Mouse (Mus musculus): ENCODE data around the gene Gpr161.
A peak's percentile ranks its signal among the peaks of the same experiment; 100 is the strongest.

Gene Gpr161

DNA sequence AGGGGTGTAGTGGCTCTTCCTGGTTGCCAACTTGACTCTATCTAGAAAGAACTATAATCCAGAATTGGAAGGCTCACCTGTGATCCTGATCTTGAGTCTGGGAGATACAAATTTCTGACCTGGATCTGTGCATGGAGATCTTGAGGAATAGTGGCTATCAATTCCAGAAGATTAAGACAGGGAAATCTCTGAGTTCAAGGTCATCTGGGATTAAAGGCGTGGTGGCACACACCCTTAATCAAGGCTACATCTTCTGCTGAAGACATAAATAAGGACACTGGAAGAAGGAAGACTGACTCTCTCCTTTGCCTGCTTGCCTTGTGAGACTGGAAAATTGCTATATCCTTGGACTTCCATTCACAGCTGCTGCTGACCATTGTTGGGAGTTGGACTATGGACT, at the start of gene Gpr161:
Gene Gpr161, plus strand, starts transcription at position 301 of the 400 bp plus-strand sequence.
- no peak for DNase-seq

DNA sequence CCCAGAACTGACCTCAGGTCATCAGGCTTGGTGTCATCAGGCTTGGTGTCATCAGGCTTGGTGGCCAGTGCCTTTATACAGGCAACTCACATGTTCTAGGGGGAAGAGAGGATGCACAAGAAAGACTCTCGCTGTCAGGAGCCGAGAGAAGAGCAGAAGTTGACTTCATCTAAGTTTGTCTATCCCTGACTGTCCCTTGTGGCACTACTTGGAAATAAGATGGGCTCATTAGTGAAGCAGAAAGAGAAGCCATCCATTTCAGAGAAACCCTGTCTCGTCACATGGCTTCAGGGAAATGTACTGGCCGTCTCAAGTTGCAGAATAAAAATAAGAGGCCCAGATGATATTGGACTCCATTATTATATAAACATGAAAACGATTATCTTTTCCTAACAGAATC, 49.0 kb upstream of the Gpr161 start:
- no peak for DNase-seq

DNA sequence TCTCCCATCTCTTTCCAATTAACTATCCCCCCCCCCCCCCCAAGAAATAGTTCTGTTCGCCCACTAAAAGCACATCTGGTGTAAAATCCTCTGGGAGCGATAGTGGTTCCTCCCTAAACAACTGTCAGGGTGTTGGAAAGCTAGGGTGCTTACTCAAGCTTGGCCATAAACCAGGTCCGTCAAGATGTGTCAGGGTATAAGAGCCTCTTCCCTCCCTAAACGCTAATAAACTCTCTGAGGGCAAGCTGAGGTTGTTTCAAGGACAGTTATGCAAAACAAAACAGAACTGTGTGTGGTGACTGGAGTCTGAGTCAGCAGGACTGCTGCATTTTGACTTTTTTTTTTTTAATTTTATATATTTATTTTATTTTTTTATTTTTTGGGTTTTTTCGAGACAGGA, 48.5 kb upstream of the Gpr161 start:
- DNase-seq, result no peak

DNA sequence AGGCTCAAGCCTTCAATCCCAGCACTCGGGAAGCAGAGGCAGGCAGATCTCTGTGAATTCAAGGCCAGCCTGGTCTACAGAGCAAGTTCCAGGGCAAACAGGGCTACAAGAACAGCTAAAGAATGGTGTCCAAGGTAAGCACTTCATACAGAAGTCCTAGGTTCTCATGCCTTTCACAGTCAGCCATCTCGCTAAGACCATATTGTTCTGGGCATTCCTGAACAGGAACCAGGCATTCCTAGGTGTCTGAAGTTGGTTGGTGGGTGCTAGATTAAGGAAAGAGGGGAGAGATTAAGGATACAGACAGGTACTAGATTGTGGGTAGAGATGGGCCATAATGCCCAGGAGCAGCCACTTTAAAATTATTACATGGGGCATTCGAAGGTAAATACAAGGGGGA, 47.8 kb upstream of the Gpr161 start:
- no peak for DNase-seq

GRCm38 (mm10) chr1:165248842-165249241, 46.7 kb upstream of the Gpr161 start:
- DNase-seq, result no peak

- DNase-seq, result no peak
Measured at GRCm38 (mm10) chr1:165250546-165250945, 45.0 kb upstream of the Gpr161 start.

DNA sequence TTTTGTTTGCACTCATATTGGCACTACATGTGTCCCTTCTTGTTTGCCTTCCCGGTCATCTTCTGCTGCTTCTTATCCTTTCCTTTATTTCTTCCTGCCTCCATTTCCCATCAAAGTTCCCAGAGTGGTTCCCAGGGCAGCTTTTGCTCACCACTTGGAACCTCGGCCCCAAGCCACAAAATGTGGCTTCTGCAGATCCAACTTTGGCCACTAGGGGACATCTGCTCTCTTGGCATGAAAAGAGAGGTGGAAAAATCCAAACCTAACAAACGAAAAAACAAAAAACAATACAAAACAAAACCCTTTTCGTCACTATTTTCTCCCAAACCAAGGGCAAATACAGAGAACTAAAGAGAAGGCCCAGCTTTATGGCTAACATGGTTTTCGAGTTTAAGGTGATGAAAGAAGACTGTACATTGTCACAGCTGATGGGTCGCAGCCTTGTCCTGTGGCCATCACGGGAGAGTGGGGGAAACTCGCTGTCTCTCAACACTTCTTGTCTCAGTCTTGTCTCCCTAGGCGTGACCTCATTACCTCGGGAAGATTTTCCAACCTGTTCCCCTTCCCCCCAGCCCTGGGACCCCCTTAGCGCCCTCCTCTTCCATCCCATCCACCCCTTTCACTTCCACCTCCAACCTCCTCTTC, 43.4 kb upstream of the Gpr161 start:
- DNase-seq, result peak; percentile 79

DNA sequence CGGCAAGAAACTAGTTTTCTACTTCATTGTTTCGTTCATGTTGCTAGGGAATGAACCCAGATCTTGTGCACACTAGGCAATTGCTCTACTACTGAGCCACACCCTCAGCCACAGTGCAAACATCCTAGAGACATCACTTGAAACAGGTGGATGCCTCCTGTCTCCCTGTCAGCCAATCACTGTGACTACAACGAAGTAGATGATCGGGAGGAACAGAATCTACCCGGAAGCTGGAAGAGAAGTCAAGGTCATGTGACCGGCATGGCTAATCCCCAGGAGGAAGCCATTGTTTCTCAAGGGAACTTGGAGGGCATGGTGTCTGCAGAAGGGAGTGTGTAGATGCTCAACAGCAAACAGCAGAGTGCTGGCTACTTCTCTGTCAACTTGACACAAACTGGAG, 20.6 kb upstream of the Gpr161 start:
- no peak for DNase-seq

DNA sequence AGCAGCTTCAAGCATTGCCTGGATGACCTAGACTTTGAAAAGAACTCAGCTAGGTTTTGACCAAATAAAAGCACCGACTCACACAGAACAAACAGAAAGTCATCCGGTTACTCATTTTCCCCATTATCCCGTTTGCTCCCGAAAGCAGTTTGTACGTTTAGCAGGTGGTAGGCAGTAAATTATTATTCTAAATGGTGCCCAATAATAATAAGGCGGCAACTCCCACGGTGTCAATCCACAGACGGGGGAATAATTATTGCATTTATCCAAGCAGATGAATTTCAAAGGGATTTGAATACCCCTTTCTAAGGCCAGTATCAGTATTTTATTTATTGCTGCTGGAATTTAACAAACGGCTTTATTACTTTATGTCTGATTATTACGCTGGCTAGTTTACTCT, 14.8 kb upstream of the Gpr161 start:
- DNase-seq, result no peak

GRCm38 (mm10) chr1:165281351-165282221, 14.0 kb upstream of the Gpr161 start:
- peak; percentile 87 for DNase-seq

GRCm38 (mm10) chr1:165282222-165282966, 13.2 kb upstream of the Gpr161 start:
- DNase-seq, result no peak

DNA sequence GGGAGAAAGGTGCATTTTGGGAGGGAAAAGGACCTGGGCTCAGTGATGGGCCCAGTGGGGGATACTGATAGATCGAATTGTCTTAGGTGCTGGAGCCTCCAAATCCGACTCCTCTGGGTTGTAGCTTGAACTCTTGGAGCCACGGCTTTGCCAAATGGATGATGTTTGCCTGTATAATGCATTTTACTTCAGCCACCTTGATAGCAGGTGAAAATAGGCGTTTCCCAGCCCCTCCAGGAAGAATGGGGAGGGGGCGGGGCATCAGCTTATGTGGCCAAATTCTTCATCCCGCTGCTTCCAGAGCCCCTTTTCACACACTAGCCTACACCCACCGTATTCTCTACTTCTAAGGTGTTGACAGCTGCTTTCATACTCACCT, 12.6 kb upstream of the Gpr161 start:
- DNase-seq, result no peak

DNA sequence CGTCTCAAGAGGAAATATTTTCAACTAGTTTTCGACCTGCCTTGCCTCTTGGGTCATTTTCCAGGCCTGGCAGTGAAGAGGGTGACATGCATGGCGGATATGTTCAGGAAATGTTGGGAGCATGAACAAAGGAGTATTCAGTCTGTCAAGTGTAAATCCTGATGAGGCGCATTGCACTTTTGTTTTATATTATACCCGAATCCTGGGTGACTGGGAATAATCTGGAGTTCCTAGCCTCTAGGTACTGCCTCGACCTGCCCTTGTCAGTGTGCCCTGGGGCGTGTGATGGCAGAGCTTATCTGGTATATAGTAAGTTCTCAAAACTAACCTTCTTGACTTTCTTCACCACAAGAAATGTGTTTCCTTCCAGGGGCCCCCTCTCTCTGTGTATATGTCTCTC, 11.5 kb upstream of the Gpr161 start:
- no peak for DNase-seq

- DNase-seq, result no peak
Measured at GRCm38 (mm10) chr1:165288165-165288564, 7.4 kb upstream of the Gpr161 start.

DNA sequence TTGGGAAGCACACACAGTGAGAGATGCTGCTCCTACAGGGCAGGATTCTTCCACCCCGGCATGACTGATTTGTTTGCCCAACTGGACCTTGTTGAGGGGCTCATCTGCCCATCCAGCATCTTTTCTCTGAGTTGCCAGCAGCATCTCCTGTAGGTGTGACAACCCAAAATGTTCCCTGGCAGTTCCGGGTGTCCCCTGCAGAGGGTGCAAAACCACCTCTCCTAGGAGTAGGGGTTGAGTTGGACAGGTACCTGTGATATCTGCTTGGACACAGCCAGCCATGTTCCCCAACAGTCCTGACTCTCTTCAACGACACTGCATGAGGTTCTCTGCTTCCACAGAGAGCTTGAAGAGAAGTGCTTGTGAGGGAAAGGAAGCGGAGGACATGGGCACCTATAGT, 5.8 kb upstream of the Gpr161 start:
- no peak for DNase-seq

DNA sequence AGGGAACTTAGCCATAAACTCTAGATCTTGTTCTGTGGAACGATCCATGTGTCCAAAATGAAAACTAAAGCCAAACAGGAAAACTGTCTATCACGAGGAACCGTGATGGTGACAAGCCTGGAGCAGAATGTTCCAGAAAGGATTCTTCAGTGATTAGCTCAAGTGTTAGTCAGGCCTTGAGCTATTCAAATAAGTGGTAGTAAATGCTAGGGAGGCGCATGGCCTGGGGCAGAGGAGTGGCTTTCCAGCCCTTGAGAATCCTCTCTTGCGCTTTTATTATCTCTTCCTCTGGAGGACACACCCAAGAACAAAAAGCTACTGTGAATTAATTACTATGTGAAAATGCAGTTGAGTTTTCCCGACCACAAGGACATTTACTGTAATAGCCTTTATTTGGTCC, 4.0 kb upstream of the Gpr161 start:
- no peak for DNase-seq

DNA sequence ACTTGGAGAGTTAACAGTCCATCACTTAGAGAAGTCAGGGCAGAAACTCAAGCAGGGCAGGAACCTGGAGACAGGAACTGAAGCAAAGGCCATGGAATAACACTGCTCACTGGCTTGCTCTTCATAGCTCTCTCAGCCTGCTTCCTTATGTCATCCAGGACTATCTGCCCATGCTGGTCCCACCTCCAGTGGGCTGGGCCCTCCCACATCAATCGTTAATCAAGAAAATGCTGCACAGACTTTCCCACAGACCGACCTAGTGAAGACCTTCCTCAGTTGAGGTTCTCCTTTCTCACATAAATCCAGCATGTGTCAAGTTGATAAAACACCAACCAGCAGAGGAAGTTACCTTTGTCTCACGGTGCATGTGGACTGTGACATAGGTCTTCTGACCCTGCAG, 5.5 kb downstream of the Gpr161 start:
- DNase-seq, result no peak

DNA sequence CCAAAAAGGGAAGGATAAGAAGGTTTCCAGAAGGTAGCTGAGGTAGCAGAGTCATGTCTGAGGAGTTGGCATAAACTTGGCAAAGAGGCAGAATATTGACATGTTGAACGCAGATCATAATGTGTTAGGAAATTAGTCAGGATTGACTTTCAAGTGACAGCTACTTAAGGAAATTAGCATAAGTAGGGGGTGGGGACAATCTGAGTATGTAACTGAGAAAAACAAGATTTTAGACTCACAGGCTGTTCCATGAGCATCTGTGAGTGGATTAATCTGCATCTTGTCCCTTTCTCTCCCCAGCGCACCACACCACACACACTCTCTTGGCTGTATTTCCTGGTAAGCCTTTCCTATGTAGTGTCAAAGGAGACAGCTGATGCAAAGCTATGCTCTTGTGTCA, 6.0 kb downstream of the Gpr161 start:
- DNase-seq, result no peak

DNA sequence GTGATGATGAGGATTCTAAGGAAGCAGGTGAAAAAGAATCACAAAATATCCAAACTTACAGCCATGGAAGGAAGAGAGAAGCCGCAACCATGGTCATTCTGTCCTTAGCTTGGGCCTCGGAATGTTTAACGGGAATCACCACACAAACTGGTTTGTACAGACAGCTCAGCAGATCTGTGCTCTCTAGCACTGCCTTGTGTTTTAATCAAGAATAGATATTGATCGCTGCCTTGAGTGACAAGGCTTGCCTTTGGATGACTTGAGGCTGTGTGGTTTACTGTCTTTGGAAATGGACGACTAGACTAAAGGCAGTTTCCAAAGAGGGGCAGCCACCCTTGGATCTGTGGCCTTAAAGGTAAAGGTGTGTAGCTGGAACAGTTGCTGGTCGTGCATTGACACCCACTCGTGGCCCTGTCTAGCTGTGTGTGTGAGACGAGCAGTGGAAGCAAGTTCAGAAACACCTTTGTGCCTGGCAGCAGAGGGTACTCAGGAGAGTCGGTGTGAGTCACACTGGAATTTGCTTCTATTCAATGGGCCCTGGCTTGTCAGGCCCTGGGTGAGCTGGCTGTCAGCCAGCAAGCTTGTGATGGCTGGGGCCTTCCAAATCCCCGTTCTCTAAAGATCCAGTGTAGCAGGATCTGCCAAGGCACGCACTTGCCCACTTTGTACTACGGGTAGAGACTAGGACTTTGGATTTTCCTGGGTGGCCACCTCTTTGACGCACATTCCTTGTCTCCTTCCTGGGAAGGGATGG, 7.0 kb downstream of the Gpr161 start:
- no peak for DNase-seq

DNA sequence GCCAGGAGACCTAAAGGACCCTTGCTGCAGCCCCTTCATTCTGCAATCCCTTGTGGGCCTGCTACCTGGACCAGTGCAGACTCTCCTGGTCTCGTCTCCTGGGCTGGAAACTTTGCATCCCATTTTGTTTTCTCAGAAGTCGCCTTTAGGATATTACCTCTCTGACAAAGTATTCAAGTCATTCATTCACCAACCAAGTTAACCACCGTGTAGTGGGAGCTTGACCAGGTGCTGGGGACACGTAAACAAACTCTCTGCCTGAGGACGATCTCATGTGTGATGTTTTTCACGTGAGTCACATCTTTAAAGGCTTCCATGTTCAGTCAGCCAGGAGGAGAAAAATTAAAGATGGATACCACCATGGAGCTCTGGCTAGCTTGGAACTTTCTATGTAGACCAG, 7.6 kb downstream of the Gpr161 start:
- no peak for DNase-seq

DNA sequence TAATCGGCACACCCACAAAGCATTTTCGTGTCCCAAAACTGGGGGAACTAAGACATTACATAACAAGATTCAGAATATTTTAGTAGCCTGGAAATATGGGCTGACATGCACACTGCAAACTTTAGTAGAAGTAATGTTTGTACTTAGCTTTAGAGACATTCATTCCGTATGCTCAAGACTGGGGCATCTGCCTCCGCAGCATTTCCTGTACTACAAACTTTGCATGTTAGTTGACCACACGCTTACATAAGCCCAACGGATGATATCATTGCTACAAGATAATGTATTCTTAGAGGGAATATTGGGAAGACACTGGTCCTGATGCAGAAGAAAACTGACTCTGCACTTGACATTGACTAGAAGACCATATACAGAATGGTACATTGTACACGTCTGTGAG, 8.8 kb downstream of the Gpr161 start:
- DNase-seq, result no peak

GRCm38 (mm10) chr1:165308180-165308579, 12.6 kb downstream of the Gpr161 start:
- no peak for DNase-seq

GRCm38 (mm10) chr1:165316361-165316760, 20.8 kb downstream of the Gpr161 start:
- DNase-seq, result peak; percentile 12

Measured in embryo, embryonic 11 days (tissue).